Mouse (Mus musculus): ENCODE data around the gene Espn.

GRCm38 (mm10) chr4:152106746-152107145 lies 45.4 kb downstream of the Espn start:
- no peak for TF ChIP-seq CTCF (IDR thresholded peaks at IDR 0.05; ENCODE audit: low read depth, low read length)
- no peak for TF ChIP-seq POLR2AphosphoS5 (IDR thresholded peaks at IDR 0.05; ENCODE audit: insufficient replicate concordance, low read depth, low read length)

Measured in G1E (cell line).